Mouse (Mus musculus) stomach, embryonic 14.5 days (tissue): ENCODE measurements at regions not wholly inside any gene's neighbourhood (a gene's known extent, or its start where the extent isn't known, plus 50 kb on each side); places are given as distances from the start of the nearest gene placed in this dataset.

Experiments
- ATAC-seq: fragments of 200-750 bp; cut with Nextera tagmentation; 2 replicates; pipeline ENCODE4 v1.8.0; 2017; ENCODE audit warnings: low read depth, moderate TSS enrichment; ENCODE audit not compliant: insufficient number of reproducible peaks, insufficient read depth, low FRiP score
- H3K27ac ChIP-seq: fragments of 300-500 bp; sonication (generic); 2 replicates; pipeline ENCODE4 v1.5.1; 2014; ENCODE audit warnings: mild to moderate bottlenecking, low read length, moderate library complexity, mixed read lengths
- H3K27me3 ChIP-seq: fragments of 300-500 bp; sonication (generic); 2 replicates; pipeline ENCODE4 v1.6.1; 2014; ENCODE audit warnings: low read length, control low read depth, mixed read lengths; ENCODE audit not compliant: control insufficient read depth, insufficient read depth
- H3K36me3 ChIP-seq: fragments of 300-500 bp; sonication (generic); 2 replicates; pipeline ENCODE4 v1.6.1; 2014; ENCODE audit warnings: mild to moderate bottlenecking, control low read depth, low read length, moderate library complexity, mixed read lengths; ENCODE audit not compliant: control insufficient read depth, insufficient read depth
- H3K4me1 ChIP-seq: fragments of 300-500 bp; sonication (generic); 2 replicates; pipeline ENCODE4 v1.6.1; 2014; ENCODE audit warnings: low read length, control low read depth, mixed read lengths; ENCODE audit not compliant: control insufficient read depth, insufficient read depth
- H3K4me2 ChIP-seq: fragments of 300-500 bp; sonication (generic); replicated peaks from 2 replicates; pipeline ENCODE4 v1.6.1; 2014; ENCODE audit warnings: low read depth, low read length, control low read depth
- H3K4me3 ChIP-seq: fragments of 300-500 bp; sonication (generic); 2 replicates; pipeline ENCODE4 v1.5.1; 2014; ENCODE audit warnings: low read depth, low read length, control low read depth
- H3K9ac ChIP-seq: fragments of 300-500 bp; sonication (generic); replicated peaks from 2 replicates; pipeline ENCODE4 v1.6.1; 2014; ENCODE audit warnings: low read depth, mild to moderate bottlenecking, control low read depth, low read length, moderate library complexity, mixed read lengths
- H3K9me3 ChIP-seq: fragments of 300-500 bp; sonication (generic); 2 replicates; pipeline ENCODE4 v1.6.1; 2016; ENCODE audit warnings: low read depth, low read length, control low read depth; ENCODE audit not compliant: control insufficient read depth
- WGBS: fragments of 180-500 bp; shearing (Covaris S2); extraction: QIAGEN DNeasy Blood & Tissue Kit; methylation state at CpG from one replicate; pipeline ENCODE4 v1.1.7; 2014; 5-methylcytosine and 5-hydroxymethylcytosine counted together

DNA sequence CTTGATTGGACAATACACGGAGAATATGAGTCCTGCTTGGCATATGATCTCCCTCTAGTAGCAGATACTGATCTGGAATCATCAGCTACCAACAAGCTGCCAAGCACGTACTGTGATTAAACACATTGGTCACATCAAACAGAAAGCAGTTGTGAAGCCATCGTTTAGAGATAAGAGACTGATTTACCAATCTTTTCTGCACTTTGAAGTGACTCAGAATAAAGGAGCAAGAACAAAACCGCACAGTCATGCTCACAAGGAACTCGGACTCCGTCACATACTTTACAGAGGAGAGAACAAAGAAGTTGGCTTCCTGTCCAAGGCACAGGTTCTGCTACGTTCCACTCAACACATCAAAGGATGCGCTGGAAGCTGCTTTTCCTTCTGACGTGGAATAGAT is 91.1 kb upstream of the Zc3h12c start:
- H3K36me3 ChIP-seq, result no peaks in the 10 kb centered on the region
- H3K27me3 ChIP-seq, result no peaks in the 10 kb centered on the region
- H3K9ac ChIP-seq, result no peak overlapping the region
- no peaks in the 10 kb centered on the region for H3K9me3 ChIP-seq
- H3K4me1 ChIP-seq, result no peaks in the 10 kb centered on the region
- WGBS, result 59% methylated on average over 9 of the region's 9 CpGs
- H3K4me2 ChIP-seq, result no peak overlapping the region
- no peak overlapping the region for H3K27ac ChIP-seq
- H3K4me3 ChIP-seq, result no peak overlapping the region
- no peak for ATAC-seq

DNA sequence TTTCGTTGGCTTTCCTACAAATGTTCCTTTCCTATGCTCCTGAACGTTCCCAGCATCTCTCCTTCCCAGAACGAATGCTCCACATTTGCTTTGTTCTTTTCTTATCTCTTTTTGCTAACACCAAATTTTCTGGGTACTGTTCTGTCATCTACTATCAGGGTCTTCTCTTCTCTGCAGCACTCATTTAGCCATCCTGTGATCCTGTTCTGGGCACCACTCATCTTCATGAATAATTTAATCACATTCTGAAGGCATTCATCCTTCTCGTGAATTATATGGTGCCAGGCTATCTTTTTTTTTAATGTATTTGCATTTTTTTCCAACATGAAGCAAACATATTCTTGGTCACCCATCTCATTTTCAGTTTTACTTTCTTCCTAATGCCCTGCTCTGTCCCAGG is 87.3 kb upstream of the Zc3h12c start:
- Histone ChIP-seq H3K4me3 (no peak overlapping the region), H3K27ac (no peak overlapping the region), H3K4me1 (no peaks in the 10 kb centered on the region), H3K27me3 (no peaks in the 10 kb centered on the region), H3K36me3 (no peaks in the 10 kb centered on the region), H3K9ac (no peak overlapping the region), H3K4me2 (no peak overlapping the region), H3K9me3 (no peaks in the 10 kb centered on the region)
- no peak for ATAC-seq
- 62% methylated on average over 4 of the region's 4 CpGs for WGBS

- Histone ChIP-seq H3K36me3 (no peaks in the 10 kb centered on the region), H3K4me3 (no peak overlapping the region), H3K27ac (no peak overlapping the region), H3K27me3 (no peaks in the 10 kb centered on the region), H3K9ac (no peak overlapping the region), H3K9me3 (no peaks in the 10 kb centered on the region), H3K4me2 (no peak overlapping the region), H3K4me1 (no peaks in the 10 kb centered on the region)
- WGBS, result 57% methylated on average over 6 of the region's 6 CpGs
- ATAC-seq, result no peak
These were observed 86.1 kb upstream of the Zc3h12c start for GRCm38 (mm10) chr9:52254475-52254874.

GRCm38 (mm10) chr9:52251455-52251854 is 83.1 kb upstream of the Zc3h12c start:
- H3K4me3 ChIP-seq, result no peak overlapping the region
- no peak overlapping the region for H3K4me2 ChIP-seq
- H3K27me3 ChIP-seq, result no peaks in the 10 kb centered on the region
- H3K4me1 ChIP-seq, result no peaks in the 10 kb centered on the region
- H3K9ac ChIP-seq, result no peak overlapping the region
- WGBS, result 84% methylated on average over 5 of the region's 5 CpGs
- no peaks in the 10 kb centered on the region for H3K36me3 ChIP-seq
- H3K27ac ChIP-seq, result no peak overlapping the region
- no peaks in the 10 kb centered on the region for H3K9me3 ChIP-seq
- ATAC-seq, result no peak

GRCm38 (mm10) chr9:52246712-52247111 is 78.3 kb upstream of the Zc3h12c start:
- no peaks in the 10 kb centered on the region for H3K27me3 ChIP-seq
- 90% methylated on average over 1 of the region's 1 CpGs for WGBS
- H3K36me3 ChIP-seq, result no peaks in the 10 kb centered on the region
- no peak overlapping the region for H3K27ac ChIP-seq
- H3K4me2 ChIP-seq, result no peak overlapping the region
- no peaks in the 10 kb centered on the region for H3K9me3 ChIP-seq
- H3K4me3 ChIP-seq, result no peak overlapping the region
- ATAC-seq, result no peak
- H3K9ac ChIP-seq, result no peak overlapping the region
- H3K4me1 ChIP-seq, result no peaks in the 10 kb centered on the region

DNA sequence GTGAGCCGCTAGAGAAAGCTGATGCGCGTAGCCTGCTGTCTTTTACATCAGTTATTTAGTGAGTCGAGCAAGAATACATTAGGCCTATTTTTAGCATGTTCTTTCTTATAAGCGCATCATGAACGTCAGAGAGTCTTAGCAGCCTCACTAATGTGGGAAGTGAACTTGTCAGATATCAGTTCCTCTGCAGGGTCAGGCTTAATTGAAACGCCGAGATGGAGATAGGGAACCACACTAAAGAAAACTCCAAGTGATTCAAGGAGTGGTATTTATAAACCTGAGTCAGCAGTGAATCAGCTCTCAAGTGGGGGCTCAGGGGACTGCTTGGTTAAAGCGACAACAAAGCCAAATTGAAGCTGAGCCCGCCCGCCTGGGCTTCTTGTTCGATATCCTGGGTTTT is 75.7 kb upstream of the Zc3h12c start:
- Histone ChIP-seq H3K9me3 (no peaks in the 10 kb centered on the region), H3K4me3 (no peak overlapping the region), H3K9ac (no peak overlapping the region), H3K27me3 (no peaks in the 10 kb centered on the region), H3K4me1 (no peaks in the 10 kb centered on the region), H3K4me2 (no peak overlapping the region), H3K36me3 (no peaks in the 10 kb centered on the region), H3K27ac (no peak overlapping the region)
- ATAC-seq, result no peak
- 57% methylated on average over 12 of the region's 12 CpGs for WGBS

DNA sequence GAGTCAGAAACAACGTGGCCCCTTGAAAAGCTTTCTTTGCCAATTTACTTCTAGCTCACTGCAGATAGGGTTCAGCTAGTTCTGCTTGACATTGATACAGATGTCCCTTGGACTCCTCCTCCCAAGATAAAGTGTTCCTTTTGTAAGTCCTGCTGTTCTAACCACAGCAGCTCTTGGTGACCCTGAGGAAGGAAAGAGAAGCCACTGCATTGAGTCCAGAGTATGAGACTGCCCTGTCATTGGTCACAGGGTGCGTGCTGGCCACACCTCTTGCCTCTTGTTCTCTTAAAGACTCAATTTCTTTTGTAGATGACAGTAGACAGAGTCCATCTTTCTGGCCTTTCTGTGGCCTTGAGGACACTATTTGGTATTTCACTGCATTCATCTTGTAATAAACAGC is 74.7 kb upstream of the Zc3h12c start:
- WGBS, result 78% methylated on average over 2 of the region's 2 CpGs
- Histone ChIP-seq H3K9me3 (no peaks in the 10 kb centered on the region), H3K27me3 (no peaks in the 10 kb centered on the region), H3K36me3 (no peaks in the 10 kb centered on the region), H3K27ac (no peak overlapping the region), H3K4me3 (no peak overlapping the region), H3K4me2 (no peak overlapping the region), H3K9ac (no peak overlapping the region), H3K4me1 (no peaks in the 10 kb centered on the region)
- ATAC-seq, result no peak

GRCm38 (mm10) chr9:52241577-52241976 is 73.2 kb upstream of the Zc3h12c start:
- no peak overlapping the region for H3K4me3 ChIP-seq
- H3K27me3 ChIP-seq, result no peaks in the 10 kb centered on the region
- H3K27ac ChIP-seq, result no peak overlapping the region
- WGBS, result 72% methylated on average over 4 of the region's 4 CpGs
- no peaks in the 10 kb centered on the region for H3K4me1 ChIP-seq
- H3K4me2 ChIP-seq, result no peak overlapping the region
- no peak overlapping the region for H3K9ac ChIP-seq
- H3K9me3 ChIP-seq, result no peaks in the 10 kb centered on the region
- H3K36me3 ChIP-seq, result no peaks in the 10 kb centered on the region
- ATAC-seq, result no peak

GRCm38 (mm10) chr9:52240585-52241320 is 72.4 kb upstream of the Zc3h12c start:
- whole genome bisulfite sequencing, result 53% methylated on average over 12 of the region's 12 CpGs
- H3K27me3 ChIP-seq, result no peaks in the 10 kb centered on the region
- no peaks in the 10 kb centered on the region for H3K9me3 ChIP-seq
- H3K36me3 ChIP-seq, result no peaks in the 10 kb centered on the region
- no peak overlapping the region for H3K9ac ChIP-seq
- no peak overlapping the region for H3K4me3 ChIP-seq
- no peak overlapping the region for H3K4me2 ChIP-seq
- ATAC-seq, result no peak
- no peak overlapping the region for H3K27ac ChIP-seq
- H3K4me1 ChIP-seq, result no peaks in the 10 kb centered on the region
